Mouse (Mus musculus): ENCODE results near the gene Irx4.

GRCm38 (mm10) chr13:73290206-73290605 lies 29.9 kb downstream of the Irx4 start:
- TF ChIP-seq CTCF (IDR thresholded peaks at IDR 0.05 in 2 of 3, conservative IDR thresholded peaks at IDR 0.05 in 1 of 3; ENCODE audit: control insufficient read depth in 1 of 3, insufficient read depth in 1 of 3, low read depth in 2 of 3, low read length in 3 of 3, poor library complexity in 1 of 3, severe bottlenecking in 1 of 3) (no peak), MAFK (IDR thresholded peaks at IDR 0.05; ENCODE audit: borderline replicate concordance, low read depth, low read length) (no peak), RCOR1 (IDR thresholded peaks at IDR 0.05; ENCODE audit: low read depth, low read length) (no peak), EP300 (IDR thresholded peaks at IDR 0.05; ENCODE audit: low read depth in 1 of 2, low read length in 2 of 2) (no peak), TCF12 (IDR thresholded peaks at IDR 0.05; ENCODE audit: low read depth, low read length) (no peak), ETS1 (IDR thresholded peaks at IDR 0.05; ENCODE audit: low read depth, low read length) (no peak), POLR2AphosphoS2 (IDR thresholded peaks at IDR 0.05; ENCODE audit: low read length) (no peak), NELFE (IDR thresholded peaks at IDR 0.05; ENCODE audit: low read depth, low read length) (no peak)
